Mouse (Mus musculus): ENCODE data around the gene Spn. TPM values are rescaled to one million over a fixed set of nuclear protein-coding genes. Genes with fewer than 3 reads are reported as not detected.

Gene Spn
- polyA plus RNA-seq (2014; fragmentation: Illumina TruSeq; extraction: RNeasy Lipid Tissue Mini Kit (QIAGEN cat#74804); ENCODE audit: low read depth, low replicate concordance) = 0.13 TPM

DNA sequence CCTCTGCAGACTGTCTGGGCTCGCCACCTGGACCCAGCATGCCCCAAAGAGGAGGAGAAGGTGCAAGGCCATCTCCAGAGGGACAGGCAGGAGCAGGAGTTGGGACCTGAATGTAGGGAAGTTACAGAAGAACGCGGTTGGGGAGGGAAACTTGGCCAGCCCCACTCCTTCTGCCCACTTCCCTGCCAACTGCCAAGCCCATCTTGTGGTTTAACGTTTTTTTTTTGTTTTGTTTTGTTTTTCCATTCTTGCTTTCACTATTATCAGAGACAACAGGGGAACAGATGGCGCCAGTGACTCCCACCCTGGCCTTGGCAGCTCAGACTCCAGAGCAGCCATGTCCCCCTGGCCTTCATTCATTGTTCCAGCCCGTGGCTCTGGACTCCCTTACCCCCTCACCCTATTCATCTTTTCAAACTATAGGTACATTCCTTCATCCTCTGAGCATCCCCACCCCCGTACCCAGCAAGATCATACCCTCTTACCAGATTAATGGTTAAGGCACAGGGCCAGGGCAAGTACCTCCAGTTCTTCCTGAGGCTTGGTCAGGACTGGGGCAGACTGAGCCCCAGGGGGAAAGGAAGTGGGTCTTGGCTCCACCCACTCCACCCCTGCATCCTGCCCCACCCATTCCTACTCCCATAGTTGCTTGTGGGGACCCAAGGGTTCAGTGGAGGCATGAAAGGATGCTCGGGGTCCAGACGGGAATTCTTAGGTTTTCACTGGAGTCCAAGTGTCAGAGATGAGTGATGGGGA lies at the start of gene Spn:
TSS of gene Spn (minus strand) at position 562 of the 756 bp plus-strand sequence.

GRCm38 (mm10) chr7:127121911-127122270 lies 15.7 kb downstream of the Spn start, which contains the start of gene Qprt:
Gene Qprt, minus strand, starts transcription at chr7:127122226.

DNA sequence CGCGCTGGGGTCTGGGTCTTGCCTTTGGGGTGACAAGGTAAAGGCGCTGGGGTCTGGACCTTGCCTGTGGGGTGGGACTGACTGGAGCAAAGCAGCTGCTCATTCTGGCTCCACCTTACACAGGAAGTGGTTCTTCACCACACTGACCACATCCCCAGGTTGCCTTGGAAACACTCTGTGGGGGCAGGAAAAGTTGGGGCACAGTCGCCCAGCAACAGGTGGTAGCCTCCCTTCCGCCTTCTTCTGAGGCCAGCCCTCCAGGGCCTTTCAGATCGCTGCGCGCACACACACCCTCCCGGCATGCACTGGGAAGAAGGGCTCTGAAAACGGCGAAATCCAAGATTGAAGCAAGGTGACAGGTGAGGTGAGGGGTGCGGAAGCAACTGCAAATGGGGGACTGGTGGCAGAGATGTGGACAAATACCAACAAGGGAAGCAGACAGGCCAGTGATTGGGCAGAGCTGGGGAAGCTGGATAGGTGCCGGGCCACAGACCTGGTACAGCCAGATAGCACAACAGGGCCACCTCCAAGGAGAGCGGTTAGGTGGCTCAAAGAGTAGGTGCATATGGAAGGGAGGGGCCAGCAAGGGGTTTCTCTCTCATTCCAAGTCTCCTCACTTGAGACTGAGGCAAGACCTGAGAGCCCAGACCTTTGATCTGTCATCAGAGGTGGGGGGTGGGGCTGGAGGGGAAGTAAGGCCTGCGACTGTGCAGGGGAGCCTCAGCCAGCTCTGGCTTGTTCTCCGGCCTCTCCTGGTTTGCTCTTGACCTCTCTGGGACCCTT lies 46.3 kb downstream of the Spn start, which contains the start of gene AI467606:
TSS of gene AI467606 (plus strand) at position 246 of the 783 bp plus-strand sequence.

DNA sequence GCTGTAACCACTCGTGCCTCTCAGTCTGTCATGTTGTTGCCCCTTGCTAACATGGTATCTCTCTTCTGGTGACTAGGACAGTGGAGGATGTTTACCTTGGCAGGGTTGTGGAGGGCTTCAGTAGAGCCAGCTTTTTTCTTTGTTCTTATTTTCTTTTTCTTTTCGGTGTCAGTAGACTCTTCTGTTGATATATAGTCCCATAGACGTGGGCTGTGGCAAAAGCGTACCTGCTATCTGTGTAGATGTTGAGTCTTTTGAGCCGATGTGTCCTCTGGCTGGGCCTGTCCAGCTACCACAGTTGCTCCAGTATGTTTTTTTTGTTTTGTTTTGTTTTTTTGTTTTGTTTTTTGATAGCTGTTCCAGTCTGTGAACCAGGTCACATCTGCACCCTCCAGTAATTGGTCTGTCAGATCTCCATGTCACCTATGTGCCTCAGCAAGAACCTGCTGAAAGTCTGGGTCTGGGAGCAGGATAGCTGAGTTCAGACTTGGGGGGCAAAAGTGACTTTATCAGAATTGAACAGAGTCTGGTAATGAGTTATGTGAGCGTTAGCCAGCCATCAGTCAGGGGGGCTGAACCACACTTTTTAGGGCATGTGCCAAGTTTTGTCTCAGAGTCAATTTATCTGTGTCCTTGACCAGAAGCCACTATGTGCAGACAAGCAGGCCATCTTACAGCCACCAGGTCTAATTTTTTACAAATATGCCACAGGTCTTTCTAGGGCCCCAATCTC lies 50.2 kb downstream of the Spn start, which contains the start of gene Zg16:
TSS of gene Zg16 (minus strand) at position 51 of the 733 bp plus-strand sequence.

Other genes starting within 250 kb of the Spn start
- gene Tmem219, start 214.9 kb downstream of the Spn start, polyA plus RNA-seq (2014; fragmentation: Illumina TruSeq; extraction: RNeasy Lipid Tissue Mini Kit (QIAGEN cat#74804); ENCODE audit: low read depth, low replicate concordance) = 16.3 TPM
- gene Kctd13, start 208.9 kb downstream of the Spn start, polyA plus RNA-seq (2014; fragmentation: Illumina TruSeq; extraction: RNeasy Lipid Tissue Mini Kit (QIAGEN cat#74804); ENCODE audit: low read depth, low replicate concordance) = 1.7 TPM
- not detected for gene Asphd1, start 188.2 kb downstream of the Spn start, polyA plus RNA-seq (2014; fragmentation: Illumina TruSeq; extraction: RNeasy Lipid Tissue Mini Kit (QIAGEN cat#74804); ENCODE audit: low read depth, low replicate concordance)
- not detected for gene Sez6l2, start 187.3 kb downstream of the Spn start, polyA plus RNA-seq (2014; fragmentation: Illumina TruSeq; extraction: RNeasy Lipid Tissue Mini Kit (QIAGEN cat#74804); ENCODE audit: low read depth, low replicate concordance)
- gene Cdipt, start 161.9 kb downstream of the Spn start, polyA plus RNA-seq (2014; fragmentation: Illumina TruSeq; extraction: RNeasy Lipid Tissue Mini Kit (QIAGEN cat#74804); ENCODE audit: low read depth, low replicate concordance) = 7.8 TPM
- gene Cdiptos, start 161.7 kb downstream of the Spn start, polyA plus RNA-seq (2014; fragmentation: Illumina TruSeq; extraction: RNeasy Lipid Tissue Mini Kit (QIAGEN cat#74804); ENCODE audit: low read depth, low replicate concordance) = not detected
- gene Mvp, start 123.2 kb downstream of the Spn start, polyA plus RNA-seq (2014; fragmentation: Illumina TruSeq; extraction: RNeasy Lipid Tissue Mini Kit (QIAGEN cat#74804); ENCODE audit: low read depth, low replicate concordance) = 0.53 TPM
- 1.3 TPM for gene Pagr1b, start 121.3 kb downstream of the Spn start, polyA plus RNA-seq (2014; fragmentation: Illumina TruSeq; extraction: RNeasy Lipid Tissue Mini Kit (QIAGEN cat#74804); ENCODE audit: low read depth, low replicate concordance)
- gene Pagr1a, start 120.5 kb downstream of the Spn start, polyA plus RNA-seq (2014; fragmentation: Illumina TruSeq; extraction: RNeasy Lipid Tissue Mini Kit (QIAGEN cat#74804); ENCODE audit: low read depth, low replicate concordance) = not detected
- gene Gm42742, start 116.7 kb downstream of the Spn start, polyA plus RNA-seq (2014; fragmentation: Illumina TruSeq; extraction: RNeasy Lipid Tissue Mini Kit (QIAGEN cat#74804); ENCODE audit: low read depth, low replicate concordance) = 0.53 TPM
- gene Prrt2, start 116.6 kb downstream of the Spn start, polyA plus RNA-seq (2014; fragmentation: Illumina TruSeq; extraction: RNeasy Lipid Tissue Mini Kit (QIAGEN cat#74804); ENCODE audit: low read depth, low replicate concordance) = not detected
- gene Maz, start 110.8 kb downstream of the Spn start, polyA plus RNA-seq (2014; fragmentation: Illumina TruSeq; extraction: RNeasy Lipid Tissue Mini Kit (QIAGEN cat#74804); ENCODE audit: low read depth, low replicate concordance) = 12.5 TPM
- gene Kif22, start 95.4 kb downstream of the Spn start, polyA plus RNA-seq (2014; fragmentation: Illumina TruSeq; extraction: RNeasy Lipid Tissue Mini Kit (QIAGEN cat#74804); ENCODE audit: low read depth, low replicate concordance) = not detected
- gene Zg16, start 50.5 kb downstream of the Spn start, polyA plus RNA-seq (2014; fragmentation: Illumina TruSeq; extraction: RNeasy Lipid Tissue Mini Kit (QIAGEN cat#74804); ENCODE audit: low read depth, low replicate concordance) = not detected
- gene AI467606, start 46.5 kb downstream of the Spn start, polyA plus RNA-seq (2014; fragmentation: Illumina TruSeq; extraction: RNeasy Lipid Tissue Mini Kit (QIAGEN cat#74804); ENCODE audit: low read depth, low replicate concordance) = 0.45 TPM
- 50.0 TPM for gene Qprt, start 15.6 kb downstream of the Spn start, polyA plus RNA-seq (2014; fragmentation: Illumina TruSeq; extraction: RNeasy Lipid Tissue Mini Kit (QIAGEN cat#74804); ENCODE audit: low read depth, low replicate concordance)
- gene Cd2bp2, start 58.2 kb upstream of the Spn start, polyA plus RNA-seq (2014; fragmentation: Illumina TruSeq; extraction: RNeasy Lipid Tissue Mini Kit (QIAGEN cat#74804); ENCODE audit: low read depth, low replicate concordance) = 7.0 TPM
- 2.4 TPM for gene Tbc1d10b, start 70.6 kb upstream of the Spn start, polyA plus RNA-seq (2014; fragmentation: Illumina TruSeq; extraction: RNeasy Lipid Tissue Mini Kit (QIAGEN cat#74804); ENCODE audit: low read depth, low replicate concordance)
- gene Mylpf, start 71.1 kb upstream of the Spn start, polyA plus RNA-seq (2014; fragmentation: Illumina TruSeq; extraction: RNeasy Lipid Tissue Mini Kit (QIAGEN cat#74804); ENCODE audit: low read depth, low replicate concordance) = not detected
- gene Zfp553, start 95.2 kb upstream of the Spn start, polyA plus RNA-seq (2014; fragmentation: Illumina TruSeq; extraction: RNeasy Lipid Tissue Mini Kit (QIAGEN cat#74804); ENCODE audit: low read depth, low replicate concordance) = 0.50 TPM
- gene Sept1, start 95.3 kb upstream of the Spn start, polyA plus RNA-seq (2014; fragmentation: Illumina TruSeq; extraction: RNeasy Lipid Tissue Mini Kit (QIAGEN cat#74804); ENCODE audit: low read depth, low replicate concordance) = not detected
- gene Zfp771, start 106.5 kb upstream of the Spn start, polyA plus RNA-seq (2014; fragmentation: Illumina TruSeq; extraction: RNeasy Lipid Tissue Mini Kit (QIAGEN cat#74804); ENCODE audit: low read depth, low replicate concordance) = not detected
- 2.3 TPM for gene Dctpp1, start 122.9 kb upstream of the Spn start, polyA plus RNA-seq (2014; fragmentation: Illumina TruSeq; extraction: RNeasy Lipid Tissue Mini Kit (QIAGEN cat#74804); ENCODE audit: low read depth, low replicate concordance)
- 507 TPM for gene Sephs2, start 136.2 kb upstream of the Spn start, polyA plus RNA-seq (2014; fragmentation: Illumina TruSeq; extraction: RNeasy Lipid Tissue Mini Kit (QIAGEN cat#74804); ENCODE audit: low read depth, low replicate concordance)
- 2.2 TPM for gene Itgal, start 158.4 kb upstream of the Spn start, polyA plus RNA-seq (2014; fragmentation: Illumina TruSeq; extraction: RNeasy Lipid Tissue Mini Kit (QIAGEN cat#74804); ENCODE audit: low read depth, low replicate concordance)
- gene Zfp768, start 207.8 kb upstream of the Spn start, polyA plus RNA-seq (2014; fragmentation: Illumina TruSeq; extraction: RNeasy Lipid Tissue Mini Kit (QIAGEN cat#74804); ENCODE audit: low read depth, low replicate concordance) = 2.7 TPM
- 1.0 TPM for gene Zfp747, start 238.2 kb upstream of the Spn start, polyA plus RNA-seq (2014; fragmentation: Illumina TruSeq; extraction: RNeasy Lipid Tissue Mini Kit (QIAGEN cat#74804); ENCODE audit: low read depth, low replicate concordance)
- gene 9130019O22Rik, start 249.3 kb upstream of the Spn start, polyA plus RNA-seq (2014; fragmentation: Illumina TruSeq; extraction: RNeasy Lipid Tissue Mini Kit (QIAGEN cat#74804); ENCODE audit: low read depth, low replicate concordance) = 0.61 TPM

Data from liver, adult 10 weeks (tissue).